Mouse (Mus musculus) intestine, embryonic 14.5 days (tissue): ENCODE data around the gene Fam205a1. TPM values are rescaled to one million over a fixed set of nuclear protein-coding genes. Genes with fewer than 3 reads are reported as not detected.

Experiments used
- ATAC-seq: fragments of 200-750 bp; cut with Nextera tagmentation; replicated peaks from 2 replicates; pipeline ENCODE4 v1.8.0; 2017; ENCODE audit warnings: low read depth, moderate number of reproducible peaks, moderate TSS enrichment, moderate library complexity; ENCODE audit not compliant: low FRiP score, low TSS enrichment
- DNase-seq: peaks from one replicate; pipeline ENCODE4 v3.0.0-alpha.2; 2018; ENCODE audit warnings: low spot score
- H3K27ac ChIP-seq: fragments of 300-500 bp; sonication (generic); 2 replicates; pipeline ENCODE4 v1.5.1; 2014; ENCODE audit warnings: low read depth, mild to moderate bottlenecking, control low read depth
- H3K27me3 ChIP-seq: fragments of 300-500 bp; sonication (generic); replicated peaks from 2 replicates; pipeline ENCODE4 v1.6.1; 2014; ENCODE audit warnings: low read length, control low read depth; ENCODE audit not compliant: control insufficient read depth, insufficient read depth
- H3K36me3 ChIP-seq: fragments of 300-500 bp; sonication (generic); 2 replicates; pipeline ENCODE4 v1.6.1; 2014; ENCODE audit warnings: low read length, control low read depth; ENCODE audit not compliant: control insufficient read depth, insufficient read depth
- H3K4me1 ChIP-seq: fragments of 300-500 bp; sonication (generic); replicated peaks from 2 replicates; pipeline ENCODE4 v1.6.1; 2014; ENCODE audit warnings: low read length, control low read depth, mixed read lengths; ENCODE audit not compliant: control insufficient read depth, insufficient read depth
- H3K4me2 ChIP-seq: fragments of 300-500 bp; sonication (generic); 2 replicates; pipeline ENCODE4 v1.6.1; 2014; ENCODE audit warnings: low read length
- H3K4me3 ChIP-seq: fragments of 300-500 bp; sonication (generic); 2 replicates; pipeline ENCODE4 v1.5.1; 2014; ENCODE audit warnings: low read depth, low read length, control low read depth, mixed read lengths
- H3K9ac ChIP-seq: fragments of 300-500 bp; sonication (generic); 2 replicates; pipeline ENCODE4 v1.6.1; 2014; ENCODE audit warnings: mild to moderate bottlenecking, low read length
- H3K9me3 ChIP-seq: fragments of 300-500 bp; sonication (generic); 2 replicates; pipeline ENCODE4 v1.6.1; 2016; ENCODE audit warnings: low read length, control low read depth; ENCODE audit not compliant: control insufficient read depth
- WGBS: fragments of 180-500 bp; shearing (Covaris S2); extraction: QIAGEN DNeasy Blood & Tissue Kit; methylation state at CpG from one replicate; pipeline ENCODE4 v1.1.7; 2014; 5-methylcytosine and 5-hydroxymethylcytosine counted together
- polyA plus RNA-seq: library from polyadenylated mRNA; unstranded; fragments of >200 nt; fragmentation: Nextera tagmentation; extraction: Ambion mirVana; gene quantifications from 2 replicates; pipeline ENCODE4 v1.2.1, GENCODE M21; 2014

The Fam205a1 gene
- polyA plus RNA-seq, 1 experiment from 2014 or later: not detected

- 53% methylated on average over 1 of the region's 1 CpGs for WGBS
- Histone ChIP-seq H3K27me3 (no peaks in the 10 kb centered on the region), H3K4me2 (no peak overlapping the region), H3K36me3 (no peaks in the 10 kb centered on the region), H3K27ac (no peak overlapping the region), H3K9me3 (no peaks in the 10 kb centered on the region), H3K9ac (no peak overlapping the region), H3K4me1 (no peaks in the 10 kb centered on the region), H3K4me3 (no peak overlapping the region)
- ATAC-seq (no peak), DNase-seq (no peak)
Measured at GRCm38 (mm10) chr4:42880677-42880948, 26.9 kb upstream of the Fam205a1 start.

DNA sequence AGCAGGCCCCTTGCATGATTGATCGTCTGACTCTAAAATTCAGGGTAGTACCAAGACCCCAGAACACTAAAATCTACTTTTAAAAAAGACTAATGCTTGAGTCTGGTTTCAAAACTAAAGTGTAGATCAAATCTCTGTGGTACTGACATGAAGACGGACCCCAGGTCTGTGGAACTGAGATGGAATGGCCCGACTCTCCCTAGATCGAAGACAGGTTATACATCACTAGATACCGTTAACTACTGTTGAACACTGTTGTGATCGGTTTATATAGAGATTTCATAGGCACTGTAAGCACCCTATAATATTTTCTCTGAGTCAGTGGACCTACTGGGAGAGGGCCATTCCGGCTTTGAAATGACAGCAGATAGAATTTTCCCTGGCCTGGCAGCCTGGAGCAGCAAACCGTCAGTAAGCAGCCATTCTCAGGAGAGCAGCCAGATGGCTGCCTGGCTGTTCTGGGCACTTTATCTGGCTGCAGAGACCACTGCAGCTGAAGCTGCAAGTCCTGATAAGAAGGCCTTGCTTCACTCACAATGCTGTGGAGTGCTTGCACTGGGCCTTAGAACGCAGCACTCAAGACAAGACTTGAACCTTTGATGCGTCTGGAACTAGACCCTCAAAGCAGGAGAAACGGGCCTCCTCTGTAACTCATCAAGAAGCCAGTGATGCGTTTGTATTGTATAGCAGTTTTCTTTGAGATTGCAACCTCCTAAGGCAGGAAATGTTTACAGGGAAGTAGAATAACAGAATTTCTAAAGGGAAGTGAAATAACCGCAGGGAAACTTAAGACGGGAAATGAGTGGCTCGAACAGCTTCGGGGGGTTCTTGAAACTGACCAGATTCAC is 26.4 kb upstream of the Fam205a1 start:
- Histone ChIP-seq H3K4me2 (no peak overlapping the region), H3K27ac (no peak overlapping the region), H3K9ac (no peak overlapping the region), H3K36me3 (no peaks in the 10 kb centered on the region), H3K9me3 (no peaks in the 10 kb centered on the region), H3K4me3 (no peak overlapping the region), H3K4me1 (no peaks in the 10 kb centered on the region), H3K27me3 (no peaks in the 10 kb centered on the region)
- no peak for ATAC-seq
- DNase-seq: no peak
- WGBS: 65% methylated on average over 16 of the region's 16 CpGs

GRCm38 (mm10) chr4:42877657-42878056 is 24.0 kb upstream of the Fam205a1 start:
- no peak overlapping the region for H3K4me3 ChIP-seq
- H3K4me2 ChIP-seq: no peak overlapping the region
- H3K27me3 ChIP-seq: no peaks in the 10 kb centered on the region
- no peak overlapping the region for H3K9ac ChIP-seq
- H3K9me3 ChIP-seq: no peaks in the 10 kb centered on the region
- WGBS: 74% methylated on average over 2 of the region's 2 CpGs
- DNase-seq (no peak), ATAC-seq (no peak)
- H3K4me1 ChIP-seq: no peaks in the 10 kb centered on the region
- no peaks in the 10 kb centered on the region for H3K36me3 ChIP-seq
- no peak overlapping the region for H3K27ac ChIP-seq

DNA sequence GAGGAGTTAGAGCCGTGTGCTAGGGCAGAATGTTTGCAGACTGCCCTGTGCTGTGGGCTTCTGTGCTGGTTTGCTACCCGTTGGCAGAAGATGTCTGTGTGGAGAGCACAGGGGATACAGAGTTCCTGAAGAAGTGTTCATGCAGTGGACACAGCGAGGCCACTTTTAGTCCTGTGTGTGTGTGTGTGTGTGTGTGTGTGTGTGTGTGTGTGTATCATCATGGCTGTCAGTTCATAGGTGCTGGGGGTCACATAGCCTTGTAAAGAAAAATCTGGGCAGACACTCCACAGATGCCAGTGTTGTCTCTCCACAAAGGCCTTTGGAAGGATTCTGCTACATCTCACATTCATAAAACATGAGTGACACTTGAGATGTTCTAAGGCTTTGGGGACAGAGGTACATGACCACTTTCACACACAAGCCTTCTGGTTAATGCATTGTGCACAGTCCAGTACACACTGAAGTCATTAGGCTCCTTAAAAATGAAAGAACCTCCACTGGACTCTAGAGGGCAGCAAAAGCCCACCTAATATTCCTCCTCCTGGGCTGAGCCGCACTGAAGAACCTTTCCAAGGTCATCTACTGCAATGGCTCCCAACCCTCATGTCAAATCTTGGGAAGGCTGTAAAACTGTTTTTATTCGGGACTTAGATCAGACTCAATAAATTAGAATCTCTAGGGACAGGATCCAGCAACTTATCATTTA is 23.1 kb upstream of the Fam205a1 start:
- Histone ChIP-seq H3K4me1 (no peaks in the 10 kb centered on the region), H3K27me3 (no peaks in the 10 kb centered on the region), H3K9me3 (no peaks in the 10 kb centered on the region), H3K9ac (no peak overlapping the region), H3K36me3 (no peaks in the 10 kb centered on the region), H3K4me2 (no peak overlapping the region), H3K27ac (no peak overlapping the region), H3K4me3 (no peak overlapping the region)
- 38% methylated on average over 5 of the region's 5 CpGs for WGBS
- peak; percentile 79 for DNase-seq
- no peak; the same call in 1 of the 2 replicates for ATAC-seq

DNA sequence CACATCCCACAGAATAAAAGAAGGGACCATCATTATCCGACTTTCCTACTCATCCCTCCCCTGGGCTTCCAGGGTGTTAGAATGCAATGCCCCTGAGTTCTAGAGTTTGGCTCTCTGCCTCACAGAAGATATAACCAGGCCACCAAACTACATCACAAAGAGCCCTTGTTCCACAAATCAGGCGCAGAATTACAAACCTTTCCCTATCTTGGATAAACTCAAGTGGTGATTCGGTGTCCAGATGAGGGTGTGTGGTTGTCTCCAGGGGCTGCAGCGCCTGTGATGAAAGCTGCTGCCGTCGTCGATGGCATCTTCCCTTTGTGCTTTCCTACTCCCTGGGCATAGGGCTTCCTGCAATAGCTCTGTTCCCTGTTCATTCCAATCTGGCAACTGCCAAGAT is 20.4 kb upstream of the Fam205a1 start, which contains the start of gene Fam205c:
Fam205c (minus strand) TSS at position 101 of the 400 bp plus-strand sequence.
- DNase-seq: no peak
- Histone ChIP-seq H3K4me1 (no peaks in the 10 kb centered on the region), H3K27me3 (no peaks in the 10 kb centered on the region), H3K36me3 (no peaks in the 10 kb centered on the region), H3K4me3 (no peak within 1 kb of the TSS), H3K9me3 (no peaks in the 10 kb centered on the region), H3K27ac (no peak within 1 kb of the TSS), H3K9ac (no peak within 1 kb of the TSS), H3K4me2 (no peak within 1 kb of the TSS)
- no peak for ATAC-seq
- WGBS: 84% methylated on average over 7 of the region's 7 CpGs

GRCm38 (mm10) chr4:42872746-42873435 is 19.2 kb upstream of the Fam205a1 start:
- ATAC-seq (no peak), DNase-seq (no peak)
- WGBS: 64% methylated on average over 16 of the region's 16 CpGs
- no peak overlapping the region for H3K4me3 ChIP-seq
- no peaks in the 10 kb centered on the region for H3K9me3 ChIP-seq
- H3K4me2 ChIP-seq: no peak overlapping the region
- H3K9ac ChIP-seq: no peak overlapping the region
- H3K4me1 ChIP-seq: no peaks in the 10 kb centered on the region
- no peak overlapping the region for H3K27ac ChIP-seq
- H3K36me3 ChIP-seq: no peaks in the 10 kb centered on the region
- no peaks in the 10 kb centered on the region for H3K27me3 ChIP-seq

GRCm38 (mm10) chr4:42872151-42872550 is 18.5 kb upstream of the Fam205a1 start:
- Histone ChIP-seq H3K9ac (no peak overlapping the region), H3K9me3 (no peaks in the 10 kb centered on the region), H3K27ac (no peak overlapping the region), H3K27me3 (no peaks in the 10 kb centered on the region), H3K4me3 (no peak overlapping the region), H3K36me3 (no peaks in the 10 kb centered on the region), H3K4me1 (no peaks in the 10 kb centered on the region), H3K4me2 (no peak overlapping the region)
- WGBS: 92% methylated on average over 7 of the region's 7 CpGs
- DNase-seq (no peak), ATAC-seq (no peak)

DNA sequence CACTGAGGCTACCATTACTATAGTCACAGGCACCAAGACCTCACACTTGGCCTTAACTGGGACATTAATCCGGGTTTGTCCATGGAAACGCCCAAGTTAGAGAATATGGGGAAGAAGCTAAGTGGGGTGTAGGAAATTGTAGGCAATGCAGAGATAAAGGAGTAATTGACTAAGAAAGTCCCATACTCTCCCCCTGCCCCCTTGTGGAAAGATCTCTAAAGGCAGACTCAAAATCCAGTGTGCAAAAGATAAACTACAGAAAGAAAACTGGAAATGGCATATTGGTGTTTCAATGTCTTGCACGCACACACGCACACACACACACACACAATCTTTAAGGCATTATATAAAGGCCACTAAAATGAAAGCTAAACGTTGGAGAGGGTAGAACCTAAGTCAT is 17.1 kb upstream of the Fam205a1 start:
- H3K4me1 ChIP-seq: no peaks in the 10 kb centered on the region
- ATAC-seq (no peak), DNase-seq (no peak)
- H3K36me3 ChIP-seq: no peaks in the 10 kb centered on the region
- 82% methylated on average over 5 of the region's 5 CpGs for WGBS
- H3K9me3 ChIP-seq: no peaks in the 10 kb centered on the region
- no peaks in the 10 kb centered on the region for H3K27me3 ChIP-seq
- H3K9ac ChIP-seq: no peak overlapping the region
- H3K4me3 ChIP-seq: no peak overlapping the region
- H3K27ac ChIP-seq: no peak overlapping the region
- no peak overlapping the region for H3K4me2 ChIP-seq
